Mouse (Mus musculus): Measurements from ENCODE around the gene Fos. TPM values are rescaled to one million over a fixed set of nuclear protein-coding genes. Genes with fewer than 3 reads are reported as not detected.
A peak's percentile ranks its signal among the peaks of the same experiment; 100 is the strongest.

Gene Fos
- total RNA-seq, 2 experiments from 2014 or later, result 21.9 to 74.3 TPM

DNA sequence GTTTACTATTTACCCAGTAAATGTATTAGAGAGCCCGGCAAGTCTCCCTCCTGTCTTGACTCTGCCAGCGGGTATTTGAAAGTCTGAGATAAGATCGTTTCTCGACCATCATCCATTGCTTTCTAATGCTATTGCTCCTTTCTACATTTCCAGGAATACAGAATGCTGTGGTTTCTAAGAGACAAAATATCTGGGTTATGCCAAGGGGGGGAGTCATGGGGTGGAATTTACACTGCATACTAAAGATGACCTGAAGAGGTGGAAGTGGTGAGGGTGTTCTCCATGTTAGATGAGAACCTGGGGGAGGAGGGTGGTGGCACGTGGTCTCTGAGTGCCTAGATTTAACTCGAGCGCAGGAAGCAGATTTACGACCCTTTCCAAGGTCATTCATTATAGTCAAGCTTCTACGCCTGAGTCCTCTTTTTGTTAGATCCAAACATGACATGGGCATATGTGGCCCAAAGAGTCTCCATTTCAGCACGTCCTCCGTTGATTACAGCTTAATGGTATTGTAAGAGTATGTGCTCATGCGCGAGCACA lies 16.7 kb upstream of the Fos start:
- intact Hi-C loops (cut with DNase I), result no loop called here
- DNase-seq (ENCODE audit: low spot score in 2 of 2), result no peak

DNA sequence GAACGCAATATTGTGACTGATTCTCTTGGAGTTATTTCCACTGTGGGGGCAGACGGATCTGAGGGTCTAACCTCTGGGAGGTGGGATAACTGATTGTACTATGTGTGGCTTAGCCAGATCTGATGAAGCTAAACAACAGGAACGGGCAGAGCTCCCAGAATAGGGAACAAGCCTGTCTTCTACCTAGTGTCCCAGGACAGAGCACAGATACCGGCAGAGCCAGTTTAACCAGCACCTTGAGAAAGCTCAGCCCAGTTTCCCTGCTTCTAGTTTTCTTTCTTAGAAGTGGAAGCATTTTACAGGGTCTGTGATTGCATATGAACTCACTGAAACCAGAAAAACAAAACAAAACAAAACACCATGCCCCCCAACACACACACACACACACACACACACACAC lies 13.9 kb upstream of the Fos start:
- no peak for DNase-seq (ENCODE audit: low spot score in 2 of 2)
- intact Hi-C loops (cut with DNase I), result no loop called here

DNA sequence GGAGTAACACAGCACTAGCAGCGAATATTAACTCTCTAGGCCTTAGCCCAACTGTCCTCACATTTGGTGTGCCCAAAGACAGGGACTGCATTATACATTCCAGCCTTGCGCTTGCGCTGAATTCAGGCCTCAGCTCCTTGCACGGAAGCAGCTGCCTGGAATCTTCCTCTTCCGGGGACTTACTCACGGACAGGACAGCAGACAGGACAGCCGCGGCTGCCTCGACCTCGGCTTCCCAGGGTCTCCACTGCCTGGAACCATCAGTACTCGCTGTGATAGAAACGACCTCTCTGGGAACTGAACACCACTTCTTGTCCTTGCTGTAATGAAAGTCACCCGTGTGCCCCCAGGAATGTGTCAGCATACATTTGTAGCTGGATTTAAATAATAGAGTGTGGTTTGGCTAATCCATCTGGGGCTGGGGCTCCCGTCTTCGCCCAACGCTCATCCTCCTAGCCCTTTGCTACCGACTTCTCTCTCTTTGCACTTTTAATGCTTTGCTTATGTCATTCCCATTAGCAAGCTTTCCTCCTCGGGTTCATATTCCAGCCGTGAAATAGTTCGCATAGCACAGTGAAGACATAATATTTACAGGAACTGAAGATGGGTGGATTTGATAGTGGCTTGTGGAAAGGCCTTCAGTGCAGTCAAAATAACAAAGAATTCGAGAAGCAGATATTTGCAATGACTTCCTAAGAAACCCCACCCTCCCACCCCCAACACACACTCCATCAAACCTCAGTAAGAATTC lies 11.6 kb upstream of the Fos start:
- intact Hi-C loops (cut with DNase I), result no loop called here

DNA sequence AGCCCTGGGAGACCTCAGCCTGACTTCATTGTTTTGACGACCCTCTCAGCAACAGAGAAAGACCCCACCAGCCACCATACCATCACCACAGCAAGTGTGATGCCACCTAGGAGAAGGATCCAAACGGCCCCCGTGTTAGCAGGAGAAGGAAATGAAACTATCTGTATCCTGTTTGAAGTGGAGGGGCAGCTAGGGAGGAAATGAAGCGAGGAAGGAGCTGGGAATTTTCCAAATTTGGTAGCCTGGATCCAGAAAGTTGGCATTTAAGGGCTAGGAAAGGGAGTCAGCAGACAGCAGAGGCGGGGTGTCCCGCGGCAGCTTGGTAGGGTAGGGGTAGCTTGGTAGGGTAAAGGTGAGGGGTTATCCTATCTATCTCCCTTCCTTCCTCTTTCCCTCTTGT lies 10.9 kb upstream of the Fos start:
- no peak for DNase-seq (ENCODE audit: low spot score in 2 of 2)
- intact Hi-C loops (cut with DNase I), result no loop called here

More for the DNA sequence above, 11.6 kb upstream of the Fos start:
- no peak for DNase-seq (ENCODE audit: low spot score in 2 of 2)

DNA sequence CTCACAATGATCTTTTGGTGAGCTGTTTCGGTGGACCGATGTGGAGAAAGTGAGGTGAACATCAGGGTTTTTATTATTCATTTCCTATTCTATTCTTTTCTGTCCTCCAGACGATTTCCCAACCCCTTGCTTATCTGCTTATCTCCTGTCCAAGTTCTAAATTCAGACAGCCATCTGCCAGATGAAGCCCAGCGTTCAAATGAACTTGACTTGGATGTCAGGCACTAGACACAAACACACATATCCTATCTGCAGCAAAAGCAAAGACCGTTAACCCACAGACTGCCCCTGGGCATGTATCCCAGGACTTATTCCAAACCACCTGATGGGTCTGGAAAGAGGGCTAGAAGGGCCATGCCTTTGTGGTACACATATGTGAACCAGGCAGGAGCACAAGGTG lies 9.3 kb upstream of the Fos start:
- DNase-seq (ENCODE audit: low spot score in 2 of 2), result no peak
- intact Hi-C loops (cut with DNase I), result no loop called here

DNA sequence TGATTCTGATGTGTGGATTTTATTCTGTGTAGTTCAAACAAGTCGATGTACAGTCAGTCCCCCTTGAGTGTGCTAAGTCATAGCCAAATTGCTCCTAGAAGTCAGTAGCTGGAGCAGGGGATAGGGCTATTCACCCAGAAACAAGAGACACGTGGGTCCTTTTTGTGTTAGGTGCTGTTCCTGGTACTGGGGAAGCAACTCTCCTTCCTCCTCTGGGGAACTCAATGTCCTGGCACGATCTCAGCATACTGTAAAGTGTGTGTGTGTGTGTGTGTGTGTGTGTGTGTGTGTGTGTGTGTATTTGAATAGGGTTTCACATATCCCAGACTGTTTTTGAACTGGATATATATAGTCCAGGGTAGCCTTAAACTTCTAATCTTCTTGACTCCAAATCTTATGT lies 8.8 kb upstream of the Fos start:
- DNase-seq (ENCODE audit: low spot score in 2 of 2), result no peak
- intact Hi-C loops (cut with DNase I), result no loop called here

DNA sequence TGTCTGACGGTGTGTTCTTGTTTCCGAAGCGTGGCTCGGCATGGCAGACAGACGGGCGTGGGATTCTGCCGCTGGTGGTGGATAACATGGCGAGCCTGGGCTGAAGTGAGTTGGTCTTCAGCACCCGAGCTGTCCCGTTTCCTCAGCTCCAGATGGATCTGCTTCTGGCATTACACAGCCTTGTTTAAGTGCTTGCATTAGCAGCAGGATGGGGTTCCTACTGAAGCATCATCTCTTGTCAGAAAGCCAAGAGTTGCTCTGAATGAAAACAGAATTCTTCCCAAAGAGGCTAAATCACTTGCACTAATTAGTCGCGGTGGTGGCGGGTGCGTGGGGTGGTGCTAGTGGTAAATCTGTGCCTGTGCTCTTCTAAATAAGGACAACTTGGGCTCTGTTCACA lies 5.8 kb upstream of the Fos start:
- peak; percentile 60 to 74 for DNase-seq (ENCODE audit: low spot score in 2 of 2)
- intact Hi-C loops (cut with DNase I), result no loop called here

DNA sequence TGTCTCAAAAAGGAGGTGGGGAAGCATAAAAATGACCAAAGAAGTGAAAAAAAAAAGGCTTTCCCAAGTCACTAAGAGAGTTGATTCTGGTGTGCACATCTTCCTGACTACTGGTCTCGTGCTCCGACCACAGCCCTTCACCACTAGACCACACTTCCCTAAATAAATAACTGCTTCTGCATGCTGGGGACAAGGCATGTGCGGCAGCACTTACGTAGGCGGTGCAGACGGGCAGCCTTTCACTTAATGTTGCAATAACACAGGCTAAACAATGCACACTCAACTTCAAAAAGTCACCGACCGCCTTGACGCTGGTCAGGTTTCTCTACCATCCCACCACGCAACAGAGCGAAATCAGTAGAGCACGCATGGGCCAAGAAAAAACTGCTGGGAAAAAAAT lies 5.0 kb upstream of the Fos start:
- no peak for DNase-seq (ENCODE audit: low spot score in 2 of 2)
- intact Hi-C loops (cut with DNase I), result no loop called here

DNA sequence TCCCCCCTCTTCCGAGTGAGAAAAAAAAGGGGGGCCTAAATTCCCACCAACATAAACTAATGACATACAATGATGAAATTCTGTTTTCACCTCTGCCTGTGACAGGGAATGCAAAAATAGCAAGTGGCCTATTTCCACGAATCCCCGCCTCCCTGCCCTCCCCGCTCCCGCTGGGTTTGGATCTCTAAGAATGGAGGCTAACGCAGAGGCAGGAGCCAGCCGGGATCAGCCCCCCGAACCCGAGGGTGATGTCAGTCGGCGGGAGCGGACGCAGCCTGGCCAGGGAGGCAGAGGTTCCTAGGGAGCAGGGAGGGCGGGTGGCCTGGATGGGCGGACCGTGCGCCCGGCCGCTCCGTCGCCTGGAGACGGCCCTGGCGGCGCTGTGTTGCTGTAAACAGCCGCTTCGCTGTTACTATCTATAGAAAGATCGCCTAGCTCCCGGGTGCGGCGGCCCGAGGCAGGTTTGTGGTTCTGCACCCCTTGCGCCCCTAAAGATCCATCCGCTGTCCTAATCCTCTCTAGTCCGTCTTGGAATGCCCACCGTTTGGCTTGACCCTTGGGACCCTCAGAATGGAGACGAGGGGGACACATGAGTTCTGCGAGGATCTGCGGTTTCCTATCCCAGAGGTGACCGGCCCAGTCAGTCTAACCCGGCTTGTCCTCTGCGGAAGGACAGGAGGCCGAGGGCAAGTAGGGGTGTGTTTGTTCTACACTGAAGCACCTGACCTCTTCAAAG lies 1.6 kb upstream of the Fos start:
- intact Hi-C loops (cut with DNase I), result loop anchor here (1.0 to 5.0 kb wide), 4 partner anchors 14 to 95 kb away; no protein-coding TSS in a partner anchor

DNA sequence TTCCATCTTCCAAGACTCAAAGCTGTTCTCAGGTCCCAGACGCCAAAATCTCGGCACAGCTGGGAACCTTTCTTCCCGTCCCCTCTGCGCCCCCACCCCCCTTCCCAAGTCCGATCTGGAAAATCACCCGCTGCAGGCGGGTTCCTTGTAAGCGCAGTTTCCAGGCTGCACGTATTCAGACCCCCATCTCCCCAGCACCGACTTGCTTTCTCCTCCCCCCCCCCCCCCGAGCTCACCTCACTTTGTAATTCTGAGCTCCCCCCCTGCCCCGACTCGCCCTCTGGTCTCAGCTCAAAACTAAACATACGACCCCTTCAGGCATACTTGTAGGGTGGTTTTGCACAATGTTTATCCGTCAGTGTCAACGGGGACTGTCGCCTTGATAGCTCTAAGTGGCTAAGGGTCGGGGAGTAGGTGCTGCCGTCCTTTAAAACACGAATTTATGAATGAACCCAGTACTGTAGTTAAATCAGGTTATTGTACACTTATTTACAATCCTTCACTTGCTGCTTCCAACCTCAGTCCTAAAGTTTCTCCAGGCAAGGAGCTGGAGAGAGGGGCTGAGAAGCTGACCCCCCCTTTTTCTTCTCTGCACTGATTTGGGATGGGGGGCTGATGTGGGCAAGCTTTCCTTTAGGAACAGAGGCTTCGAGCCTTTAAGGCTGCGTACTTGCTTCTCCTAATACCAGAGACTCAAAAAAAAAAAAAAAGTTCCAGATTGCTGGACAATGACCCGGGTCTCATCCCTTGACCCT lies 857 bp upstream of the Fos start:
- intact Hi-C loops (cut with DNase I), result loop anchor here (1.0 to 5.0 kb wide), 4 partner anchors 13 to 96 kb away; no protein-coding TSS in a partner anchor
- no peak for DNase-seq (ENCODE audit: low spot score in 2 of 2)

More for the DNA sequence above, 1.6 kb upstream of the Fos start:
- peak; percentile 55 to 64 for DNase-seq (ENCODE audit: low spot score in 2 of 2)

DNA sequence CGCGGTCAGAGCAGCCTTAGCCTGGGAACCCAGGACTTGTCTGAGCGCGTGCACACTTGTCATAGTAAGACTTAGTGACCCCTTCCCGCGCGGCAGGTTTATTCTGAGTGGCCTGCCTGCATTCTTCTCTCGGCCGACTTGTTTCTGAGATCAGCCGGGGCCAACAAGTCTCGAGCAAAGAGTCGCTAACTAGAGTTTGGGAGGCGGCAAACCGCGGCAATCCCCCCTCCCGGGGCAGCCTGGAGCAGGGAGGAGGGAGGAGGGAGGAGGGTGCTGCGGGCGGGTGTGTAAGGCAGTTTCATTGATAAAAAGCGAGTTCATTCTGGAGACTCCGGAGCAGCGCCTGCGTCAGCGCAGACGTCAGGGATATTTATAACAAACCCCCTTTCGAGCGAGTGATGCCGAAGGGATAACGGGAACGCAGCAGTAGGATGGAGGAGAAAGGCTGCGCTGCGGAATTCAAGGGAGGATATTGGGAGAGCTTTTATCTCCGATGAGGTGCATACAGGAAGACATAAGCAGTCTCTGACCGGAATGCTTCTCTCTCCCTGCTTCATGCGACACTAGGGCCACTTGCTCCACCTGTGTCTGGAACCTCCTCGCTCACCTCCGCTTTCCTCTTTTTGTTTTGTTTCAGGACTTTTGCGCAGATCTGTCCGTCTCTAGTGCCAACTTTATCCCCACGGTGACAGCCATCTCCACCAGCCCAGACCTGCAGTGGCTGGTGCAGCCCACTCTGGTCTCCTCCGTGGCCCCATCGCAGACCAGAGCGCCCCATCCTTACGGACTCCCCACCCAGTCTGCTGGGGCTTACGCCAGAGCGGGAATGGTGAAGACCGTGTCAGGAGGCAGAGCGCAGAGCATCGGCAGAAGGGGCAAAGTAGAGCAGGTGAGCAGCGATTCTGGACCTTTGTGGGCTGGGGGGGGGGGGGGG lies 875 bp downstream of the Fos start:
- peak; percentile 75 to 82 for DNase-seq (ENCODE audit: low spot score in 2 of 2)
- intact Hi-C loops (cut with DNase I), result loop anchor here (5.0 kb wide), 2 partner anchors 37 to 97 kb away; no protein-coding TSS in a partner anchor

DNA sequence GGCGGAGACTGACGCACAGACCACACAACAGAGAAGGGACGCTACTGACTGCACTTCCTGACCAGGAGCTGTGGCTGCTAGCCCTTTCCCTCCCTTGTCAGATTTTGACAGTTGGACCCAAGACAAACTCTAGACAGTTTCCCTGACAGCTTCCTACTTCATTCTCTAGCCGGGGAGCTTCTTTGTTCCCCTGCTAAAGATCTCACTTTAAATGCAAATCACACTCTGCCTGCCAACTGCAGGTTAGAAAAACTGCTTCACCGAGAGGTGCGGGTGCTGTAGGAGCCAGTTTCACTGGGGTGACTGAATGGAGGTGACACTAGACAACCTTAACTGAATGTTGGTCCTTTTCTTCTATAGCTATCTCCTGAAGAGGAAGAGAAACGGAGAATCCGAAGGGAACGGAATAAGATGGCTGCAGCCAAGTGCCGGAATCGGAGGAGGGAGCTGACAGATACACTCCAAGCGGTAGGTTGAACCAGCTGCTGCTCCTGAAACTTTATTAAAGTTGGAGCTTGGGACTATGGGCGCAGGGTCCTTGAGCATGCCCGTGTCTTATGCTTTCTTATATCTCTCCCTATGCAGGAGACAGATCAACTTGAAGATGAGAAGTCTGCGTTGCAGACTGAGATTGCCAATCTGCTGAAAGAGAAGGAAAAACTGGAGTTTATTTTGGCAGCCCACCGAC lies 1.7 kb downstream of the Fos start:
- no peak for DNase-seq (ENCODE audit: low spot score in 2 of 2)
- intact Hi-C loops (cut with DNase I), result no loop called here

DNA sequence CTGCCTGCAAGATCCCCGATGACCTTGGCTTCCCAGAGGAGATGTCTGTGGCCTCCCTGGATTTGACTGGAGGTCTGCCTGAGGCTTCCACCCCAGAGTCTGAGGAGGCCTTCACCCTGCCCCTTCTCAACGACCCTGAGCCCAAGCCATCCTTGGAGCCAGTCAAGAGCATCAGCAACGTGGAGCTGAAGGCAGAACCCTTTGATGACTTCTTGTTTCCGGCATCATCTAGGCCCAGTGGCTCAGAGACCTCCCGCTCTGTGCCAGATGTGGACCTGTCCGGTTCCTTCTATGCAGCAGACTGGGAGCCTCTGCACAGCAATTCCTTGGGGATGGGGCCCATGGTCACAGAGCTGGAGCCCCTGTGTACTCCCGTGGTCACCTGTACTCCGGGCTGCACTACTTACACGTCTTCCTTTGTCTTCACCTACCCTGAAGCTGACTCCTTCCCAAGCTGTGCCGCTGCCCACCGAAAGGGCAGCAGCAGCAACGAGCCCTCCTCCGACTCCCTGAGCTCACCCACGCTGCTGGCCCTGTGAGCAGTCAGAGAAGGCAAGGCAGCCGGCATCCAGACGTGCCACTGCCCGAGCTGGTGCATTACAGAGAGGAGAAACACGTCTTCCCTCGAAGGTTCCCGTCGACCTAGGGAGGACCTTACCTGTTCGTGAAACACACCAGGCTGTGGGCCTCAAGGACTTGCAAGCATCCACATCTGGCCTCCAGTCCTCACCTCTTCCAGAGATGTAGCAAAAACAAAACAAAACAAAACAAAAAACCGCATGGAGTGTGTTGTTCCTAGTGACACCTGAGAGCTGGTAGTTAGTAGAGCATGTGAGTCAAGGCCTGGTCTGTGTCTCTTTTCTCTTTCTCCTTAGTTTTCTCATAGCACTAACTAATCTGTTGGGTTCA lies 2.5 kb downstream of the Fos start:
- intact Hi-C loops (cut with DNase I), result no loop called here
- no peak for DNase-seq (ENCODE audit: low spot score in 2 of 2)

DNA sequence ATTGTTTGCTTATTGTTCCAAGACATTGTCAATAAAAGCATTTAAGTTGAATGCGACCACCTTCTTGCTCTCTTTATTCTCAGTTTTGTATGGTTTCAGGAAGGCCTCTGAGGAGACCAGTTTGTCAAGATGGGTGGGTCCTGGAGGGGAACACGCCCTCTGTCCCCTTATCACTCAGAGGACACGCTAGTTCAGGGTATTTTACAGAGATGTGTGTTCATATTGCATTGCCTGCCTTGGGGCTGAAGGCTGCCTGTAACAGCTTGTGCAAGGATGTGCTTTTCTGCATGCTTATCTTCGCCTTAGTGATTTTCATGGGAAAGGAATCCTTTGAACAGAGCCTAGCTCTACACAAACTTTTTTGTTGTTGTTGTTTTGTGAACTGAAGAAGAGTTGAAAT lies 3.5 kb downstream of the Fos start:
- intact Hi-C loops (cut with DNase I), result no loop called here
- no peak for DNase-seq (ENCODE audit: low spot score in 2 of 2)

DNA sequence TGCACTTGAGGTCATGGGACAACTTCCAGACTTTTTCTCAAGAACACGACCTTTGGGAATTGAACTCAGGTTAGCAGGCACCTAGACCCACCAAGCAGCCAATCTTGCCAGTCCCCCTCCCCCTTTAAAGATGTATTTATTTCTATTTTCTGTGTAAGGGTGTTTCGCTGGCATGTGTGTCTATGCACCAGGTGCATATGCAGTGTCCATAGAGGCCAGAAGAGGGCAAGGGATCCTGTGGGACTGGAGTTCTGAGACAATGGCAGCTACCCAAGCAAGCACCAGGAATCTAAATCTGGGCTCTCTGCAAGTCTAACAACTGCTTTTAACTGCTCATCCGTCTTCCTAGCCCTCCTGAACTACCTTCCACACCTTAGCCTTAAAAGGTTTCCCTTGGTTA lies 4.1 kb downstream of the Fos start:
- intact Hi-C loops (cut with DNase I), result no loop called here
- DNase-seq (ENCODE audit: low spot score in 2 of 2), result no peak

DNA sequence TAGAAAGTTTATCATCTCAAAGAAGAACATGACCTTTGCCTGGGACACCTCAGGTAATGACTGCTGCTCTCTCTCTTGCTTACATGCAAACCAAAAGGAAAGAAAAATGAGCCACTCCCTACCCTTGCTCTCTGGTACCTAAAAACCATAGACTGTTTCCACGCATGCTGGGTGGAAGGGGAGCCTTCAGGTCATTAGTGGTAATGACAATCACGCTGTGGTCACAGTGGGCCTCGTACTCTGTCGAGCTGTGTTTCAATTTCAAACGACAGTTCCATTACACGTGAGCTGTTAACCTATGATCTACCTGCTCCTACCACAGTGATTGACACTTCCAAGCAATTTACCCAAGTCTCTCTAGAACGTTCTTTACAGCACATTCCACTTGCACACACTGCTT lies 5.0 kb downstream of the Fos start:
- intact Hi-C loops (cut with DNase I), result no loop called here

DNA sequence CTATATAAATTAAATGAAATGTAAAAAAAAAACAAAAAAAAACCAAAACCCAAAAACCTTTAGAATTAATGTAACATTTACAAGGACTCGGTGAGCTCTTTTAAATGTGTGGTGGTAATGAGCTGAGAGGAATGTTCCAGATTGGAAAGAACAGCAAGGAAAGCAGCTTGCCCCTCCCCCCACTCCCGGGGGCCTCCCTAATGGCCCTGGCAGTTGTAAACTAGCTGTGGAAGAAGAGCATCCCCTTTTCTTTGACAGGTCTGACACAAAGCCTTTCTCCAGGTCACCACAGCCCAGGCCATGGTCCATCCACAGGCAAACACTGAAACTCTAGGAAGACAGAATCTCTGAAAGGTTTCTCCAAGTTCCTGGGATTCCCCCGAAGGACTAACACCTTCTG lies 5.5 kb downstream of the Fos start:
- no peak for DNase-seq (ENCODE audit: low spot score in 2 of 2)
- intact Hi-C loops (cut with DNase I), result no loop called here

More for the DNA sequence above, 5.0 kb downstream of the Fos start:
- DNase-seq (ENCODE audit: low spot score in 2 of 2), result no peak

DNA sequence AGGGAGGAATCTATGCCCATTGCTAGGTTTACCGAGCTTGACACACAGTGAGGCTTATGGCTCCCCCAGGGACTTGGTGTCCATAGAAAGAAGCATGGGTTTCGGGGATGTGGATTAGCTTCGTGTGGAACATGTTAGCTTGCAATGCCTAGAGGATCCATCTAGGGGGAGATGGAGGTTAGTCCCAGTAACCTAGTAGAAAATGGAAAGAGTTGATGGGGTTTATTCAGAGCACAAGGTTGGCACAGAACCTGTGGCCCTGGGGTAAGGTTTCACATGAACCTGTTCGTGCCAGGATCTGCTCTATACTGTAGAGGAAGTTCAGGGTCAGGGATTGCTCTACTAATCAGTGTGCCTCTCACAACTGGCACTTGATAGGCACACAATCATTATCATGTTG lies 9.5 kb downstream of the Fos start:
- intact Hi-C loops (cut with DNase I), result no loop called here
- no peak for DNase-seq (ENCODE audit: low spot score in 2 of 2)

All from left cerebral cortex, postnatal 36 days (tissue).